Mouse (Mus musculus): ENCODE measurements around the gene Nrg4.

The Nrg4 gene

GRCm38 (mm10) chr9:55217381-55217780 lies 109.3 kb downstream of the Nrg4 start:
- DNase-seq (ENCODE audit: inconsistent age in 2 of 2, low spot score in 1 of 2) = no peak

- no peak for DNase-seq (ENCODE audit: inconsistent age in 2 of 2, low spot score in 1 of 2)
Measured at GRCm38 (mm10) chr9:55216078-55216477, 110.6 kb downstream of the Nrg4 start.

DNA sequence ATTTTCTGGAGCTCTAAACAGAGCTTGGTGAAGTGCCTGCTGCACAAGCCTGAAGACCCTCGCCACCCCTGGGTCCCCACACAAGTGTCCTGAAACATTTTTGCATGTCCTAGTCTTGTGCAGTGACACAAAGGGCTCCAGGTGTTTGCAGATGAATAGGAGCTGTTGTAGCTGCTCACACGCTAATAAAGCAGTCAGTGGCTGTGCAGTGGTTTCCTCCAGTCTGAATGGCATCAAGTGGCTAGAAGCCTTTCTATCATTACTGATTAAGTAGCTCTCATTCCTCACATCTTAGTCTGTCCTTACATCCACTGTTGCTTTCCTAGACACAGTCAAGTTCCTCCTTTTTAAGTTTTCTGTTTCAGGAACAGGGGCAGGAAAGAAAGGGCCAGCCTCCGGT lies 111.0 kb downstream of the Nrg4 start:
- DNase-seq (ENCODE audit: inconsistent age in 2 of 2, low spot score in 1 of 2) = no peak

DNA sequence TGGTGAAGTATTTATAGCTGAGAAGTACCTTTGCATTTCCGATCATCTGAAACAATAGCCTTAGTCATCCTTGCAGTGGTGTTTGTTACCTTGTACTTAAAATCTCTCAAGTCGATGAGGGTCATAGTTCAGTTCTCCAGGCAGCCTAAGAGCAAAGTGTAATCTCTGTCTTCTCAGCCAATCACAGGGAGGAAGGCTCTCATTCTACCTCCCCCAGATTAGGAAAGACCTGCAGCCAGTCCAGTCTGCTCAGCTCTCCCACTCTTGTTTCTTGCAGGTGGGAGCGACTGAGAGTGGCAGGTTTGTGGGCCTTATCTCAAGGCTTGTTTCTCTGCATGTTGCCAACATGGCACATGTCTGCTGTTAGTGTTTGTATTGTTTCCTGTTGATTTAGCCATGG lies 111.6 kb downstream of the Nrg4 start:
- DNase-seq (ENCODE audit: inconsistent age in 2 of 2, low spot score in 1 of 2) = no peak

- DNase-seq (ENCODE audit: inconsistent age in 2 of 2, low spot score in 1 of 2) = no peak
Measured at GRCm38 (mm10) chr9:55213396-55213795, 113.2 kb downstream of the Nrg4 start.

DNA sequence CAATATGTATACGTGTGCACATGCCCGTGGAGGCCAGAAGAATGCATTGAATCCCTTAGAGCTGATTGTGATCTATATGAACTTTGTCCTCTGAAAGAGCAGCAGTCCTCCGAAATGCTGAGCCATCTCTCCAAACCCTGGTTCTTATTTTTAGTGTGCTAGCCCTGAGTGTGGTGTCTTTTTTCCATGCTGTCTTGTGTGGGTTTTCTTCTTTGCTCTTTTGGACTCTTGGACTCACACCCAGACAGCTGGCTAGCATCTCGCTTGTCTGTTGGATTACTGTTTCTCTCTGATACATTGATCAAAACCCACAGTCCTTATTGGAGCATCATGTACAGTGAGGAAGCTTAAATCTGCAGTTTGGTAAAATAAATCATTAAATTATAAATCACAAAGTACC lies 115.0 kb downstream of the Nrg4 start:
- no peak for DNase-seq (ENCODE audit: inconsistent age in 2 of 2, low spot score in 1 of 2)

- DNase-seq (ENCODE audit: inconsistent age in 2 of 2, low spot score in 1 of 2) = peak; percentile 89 to 96
Measured at GRCm38 (mm10) chr9:55208790-55209481, 117.7 kb downstream of the Nrg4 start, which contains the start of gene Fbxo22. TSS of gene Fbxo22 (plus strand) at chr9:55208925.

- DNase-seq (ENCODE audit: inconsistent age in 2 of 2, low spot score in 1 of 2) = no peak
Measured at GRCm38 (mm10) chr9:55208458-55208789, 118.2 kb downstream of the Nrg4 start.

DNA sequence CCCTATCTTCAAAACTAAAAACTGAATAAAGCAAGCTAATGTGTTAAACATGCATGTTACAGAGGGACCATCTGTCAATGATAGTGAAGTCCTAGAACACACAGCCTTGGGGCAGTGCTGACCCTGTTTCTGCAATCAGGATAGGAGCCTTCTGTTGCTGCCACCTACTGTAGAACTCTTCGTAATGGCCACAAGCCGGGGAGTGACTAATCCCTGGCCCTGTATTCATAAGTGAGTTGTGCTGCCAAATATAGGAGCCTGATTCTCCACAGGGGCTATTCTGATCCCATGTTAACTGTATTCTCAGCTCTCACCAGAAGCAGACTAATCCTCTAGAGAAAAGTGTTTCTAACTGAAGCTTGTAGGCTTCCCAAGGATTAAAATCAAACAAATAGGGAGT lies 127.3 kb downstream of the Nrg4 start:
- DNase-seq (ENCODE audit: inconsistent age in 2 of 2, low spot score in 1 of 2) = peak; percentile 55 to 79

DNA sequence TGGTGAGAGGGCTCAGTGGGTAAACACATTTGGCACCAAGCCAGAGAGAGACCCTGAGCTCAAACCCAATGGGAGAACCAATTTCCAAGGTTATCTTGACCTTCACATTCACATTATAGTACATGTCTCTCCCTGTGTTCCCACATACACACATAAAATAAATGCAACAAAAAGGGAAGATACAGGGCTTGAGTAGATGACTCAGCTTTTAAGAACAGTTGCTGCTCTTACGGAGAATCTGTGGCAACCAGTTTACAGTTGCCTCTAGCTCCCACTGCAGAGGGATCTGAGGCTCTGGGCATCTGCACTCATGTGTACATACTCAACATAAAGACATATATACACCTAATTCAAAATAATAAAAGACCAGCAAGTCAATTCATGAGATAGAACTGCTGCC lies 128.4 kb downstream of the Nrg4 start:
- no peak for DNase-seq (ENCODE audit: inconsistent age in 2 of 2, low spot score in 1 of 2)

- DNase-seq (ENCODE audit: inconsistent age in 2 of 2, low spot score in 1 of 2) = no peak
Measured at GRCm38 (mm10) chr9:55195876-55196275, 130.8 kb downstream of the Nrg4 start.

GRCm38 (mm10) chr9:55174235-55174634 lies 152.4 kb downstream of the Nrg4 start:
- DNase-seq (ENCODE audit: inconsistent age in 2 of 2, low spot score in 1 of 2) = no peak

GRCm38 (mm10) chr9:55172195-55172685 lies 154.4 kb downstream of the Nrg4 start:
- DNase-seq (ENCODE audit: inconsistent age in 2 of 2, low spot score in 1 of 2) = no peak

GRCm38 (mm10) chr9:55170655-55171412 lies 155.8 kb downstream of the Nrg4 start:
- DNase-seq (ENCODE audit: inconsistent age in 2 of 2, low spot score in 1 of 2) = peak; percentile 75 to 82
